Mouse (Mus musculus) right cerebral cortex, postnatal 25 days (tissue): ENCODE results near the gene Pnkd.
"Not testable (repeated sequence)": the region's sequence is repeated elsewhere in the genome, so short reads cannot be mapped to it uniquely, and the experiment has no call there.

Experiments used
- DNase-seq: peaks from one replicate; pipeline ENCODE4 v3.0.0; 2022

The Pnkd gene

GRCm38 (mm10) chr1:74298996-74299395 lies 14.3 kb downstream of the Pnkd start:
- no peak for DNase-seq

- DNase-seq, result no peak
Observed at GRCm38 (mm10) chr1:74300347-74301110, 15.8 kb downstream of the Pnkd start.

- DNase-seq, result no peak
Observed at GRCm38 (mm10) chr1:74302229-74302628, 17.5 kb downstream of the Pnkd start.

GRCm38 (mm10) chr1:74302835-74303234 lies 18.1 kb downstream of the Pnkd start:
- no peak for DNase-seq

GRCm38 (mm10) chr1:74303509-74304338 lies 19.0 kb downstream of the Pnkd start:
- DNase-seq, result peak; percentile 63

- no peak for DNase-seq
Observed at GRCm38 (mm10) chr1:74304339-74304790, 19.6 kb downstream of the Pnkd start.

GRCm38 (mm10) chr1:74304946-74305345 lies 20.2 kb downstream of the Pnkd start:
- no peak for DNase-seq

- DNase-seq, result no peak
Observed at GRCm38 (mm10) chr1:74305522-74305921, 20.8 kb downstream of the Pnkd start, which contains the start of gene Tmbim1. Gene Tmbim1, minus strand, starts transcription at chr1:74305622.

- no peak for DNase-seq
Observed at GRCm38 (mm10) chr1:74307146-74307545, 22.4 kb downstream of the Pnkd start.

GRCm38 (mm10) chr1:74308001-74308964 lies 23.6 kb downstream of the Pnkd start:
- no peak for DNase-seq

- DNase-seq, result no peak
Observed at GRCm38 (mm10) chr1:74309767-74310166, 25.0 kb downstream of the Pnkd start.

GRCm38 (mm10) chr1:74313049-74313692 lies 28.4 kb downstream of the Pnkd start:
- DNase-seq, result no peak

GRCm38 (mm10) chr1:74314796-74315195 lies 30.1 kb downstream of the Pnkd start:
- no peak for DNase-seq

GRCm38 (mm10) chr1:74316114-74316827 lies 31.5 kb downstream of the Pnkd start:
- DNase-seq, result no peak

GRCm38 (mm10) chr1:74318711-74319110 lies 34.0 kb downstream of the Pnkd start:
- no peak for DNase-seq

GRCm38 (mm10) chr1:74321396-74321795 lies 36.7 kb downstream of the Pnkd start:
- no peak for DNase-seq

GRCm38 (mm10) chr1:74326916-74327315 lies 42.2 kb downstream of the Pnkd start:
- DNase-seq, result not testable (repeated sequence)

- DNase-seq, result no peak
Observed at GRCm38 (mm10) chr1:74329899-74330431, 45.2 kb downstream of the Pnkd start.

- no peak for DNase-seq
Observed at GRCm38 (mm10) chr1:74331046-74331681, 46.4 kb downstream of the Pnkd start.

- DNase-seq, result peak; percentile 95
Observed at GRCm38 (mm10) chr1:74332241-74332763, 47.6 kb downstream of the Pnkd start.
